Mouse (Mus musculus) hindbrain, embryonic 14.5 days (tissue): ENCODE data around the gene Gpr182. TPM values are rescaled to one million over a fixed set of nuclear protein-coding genes. Genes with fewer than 3 reads are reported as not detected.

Experiments used
- ATAC-seq: fragments of 200-750 bp; cut with Nextera tagmentation; 2 replicates; pipeline ENCODE4 v1.8.0; 2017; ENCODE audit warnings: moderate number of reproducible peaks, mild to moderate bottlenecking, moderate TSS enrichment, moderate library complexity; ENCODE audit not compliant: low FRiP score
- DNase-seq: peaks from one replicate; pipeline ENCODE4 v3.0.0-alpha.2; 2015; ENCODE audit warnings: low spot score
- H3K27ac ChIP-seq: fragments of 300-500 bp; sonication (generic); 2 replicates; pipeline ENCODE4 v1.5.1; 2014; ENCODE audit warnings: mild to moderate bottlenecking, moderate library complexity
- H3K27me3 ChIP-seq: fragments of 300-500 bp; sonication (generic); 2 replicates; pipeline ENCODE4 v1.6.1; 2014; ENCODE audit warnings: mild to moderate bottlenecking, low read length, mixed read lengths; ENCODE audit not compliant: control insufficient read depth, insufficient read depth
- H3K36me3 ChIP-seq: fragments of 300-500 bp; sonication (generic); replicated peaks from 2 replicates; pipeline ENCODE4 v1.6.1; 2014; ENCODE audit not compliant: control insufficient read depth, insufficient read depth
- H3K4me1 ChIP-seq: fragments of 300-500 bp; sonication (generic); replicated peaks from 2 replicates; pipeline ENCODE4 v1.6.1; 2014; ENCODE audit warnings: antibody characterized with exemption, low read length, mixed read lengths; ENCODE audit not compliant: control insufficient read depth, insufficient read depth
- H3K4me2 ChIP-seq: fragments of 300-500 bp; sonication (generic); replicated peaks from 2 replicates; pipeline ENCODE4 v1.6.1; 2014; ENCODE audit warnings: mild to moderate bottlenecking, moderate library complexity
- H3K4me3 ChIP-seq: fragments of 300-500 bp; sonication (generic); replicated peaks from 2 replicates; pipeline ENCODE4 v1.5.1; 2014; ENCODE audit warnings: mild to moderate bottlenecking, low read length
- H3K9ac ChIP-seq: fragments of 300-500 bp; sonication (generic); 2 replicates; pipeline ENCODE4 v1.6.1; 2014
- H3K9me3 ChIP-seq: fragments of 300-500 bp; sonication (generic); 2 replicates; pipeline ENCODE4 v1.6.1; 2016; ENCODE audit warnings: low read length; ENCODE audit not compliant: control insufficient read depth
- WGBS: fragments of 180-500 bp; shearing (Covaris S2); extraction: QIAGEN DNeasy Blood & Tissue Kit; methylation state at CpG from one replicate; pipeline ENCODE4 v1.1.7; 2014; 5-methylcytosine and 5-hydroxymethylcytosine counted together
- polyA plus RNA-seq: library from polyadenylated mRNA; unstranded; fragments of >200 nt; fragmentation: Nextera tagmentation; extraction: Ambion mirVana; gene quantifications from 2 replicates; pipeline ENCODE4 v1.2.1, GENCODE M21; 2014

The Gpr182 gene
- polyA plus RNA-seq, 1 experiment from 2014 or later: 0.70 TPM

DNA sequence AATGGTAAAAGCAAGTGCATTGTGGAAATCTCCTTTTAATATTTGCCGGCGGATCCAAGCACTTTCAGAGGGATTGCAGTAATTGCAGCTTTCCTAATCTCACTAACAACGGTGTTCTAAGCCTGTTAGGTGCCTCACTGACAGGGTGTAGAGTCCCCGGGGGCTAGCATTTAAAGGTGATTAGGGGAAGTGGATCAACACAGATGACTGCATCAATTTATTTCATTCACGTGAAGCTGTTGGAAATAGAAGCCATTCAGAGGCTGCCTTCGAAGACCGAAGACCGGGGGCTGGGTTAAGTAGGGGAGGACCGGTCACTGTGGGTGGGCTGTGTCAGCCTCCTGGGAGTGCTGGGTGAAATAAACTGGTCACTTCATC lies 20.6 kb downstream of the Gpr182 start:
- H3K4me2 ChIP-seq: no peak overlapping the region
- ATAC-seq: no peak

DNA sequence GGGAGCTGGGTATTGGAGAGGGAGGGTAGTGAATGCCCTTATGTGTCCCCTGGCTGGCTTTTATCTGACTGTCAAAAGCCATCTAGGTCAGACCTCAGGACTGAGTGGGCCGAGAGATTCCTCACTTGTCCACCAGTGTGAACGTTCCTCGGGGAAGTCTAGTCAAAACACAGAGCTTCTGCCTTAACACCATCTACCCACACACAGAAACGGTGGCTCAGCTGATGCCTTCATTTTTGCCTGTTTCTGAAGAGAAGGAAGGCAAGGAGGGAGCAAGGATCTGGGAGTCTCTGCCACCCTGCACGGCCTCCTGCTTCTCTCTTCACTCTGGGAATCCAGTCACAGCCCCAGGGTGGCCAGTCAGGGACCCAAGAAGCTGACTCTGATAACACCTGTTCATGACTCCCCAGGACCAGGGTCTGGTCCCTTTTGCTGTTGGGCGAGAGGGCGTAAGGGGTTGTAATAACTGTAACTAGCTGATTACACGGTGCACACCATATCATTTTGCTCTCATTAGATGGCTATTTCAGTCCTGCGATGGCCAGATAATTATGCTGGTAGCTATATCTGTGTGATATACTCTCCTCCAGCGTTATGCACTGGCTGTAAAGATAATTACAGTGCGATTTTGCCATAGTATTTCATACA lies 21.1 kb downstream of the Gpr182 start:
- H3K9ac ChIP-seq: no peak overlapping the region
- 57% methylated on average over 11 of the region's 11 CpGs for WGBS

More for the DNA sequence above, 20.6 kb downstream of the Gpr182 start:
- Histone ChIP-seq H3K4me3 (no peak overlapping the region), H3K9ac (no peak overlapping the region), H3K36me3 (no peaks in the 10 kb centered on the region), H3K27me3 (no peaks in the 10 kb centered on the region), H3K27ac (no peak overlapping the region), H3K9me3 (no peaks in the 10 kb centered on the region), H3K4me1 (0 out of 2 replicates have a peak, but pooled peaks cover 4% of the 10 kb centered on the region)
- no peak for DNase-seq
- WGBS: 37% methylated on average over 9 of the region's 9 CpGs

DNA sequence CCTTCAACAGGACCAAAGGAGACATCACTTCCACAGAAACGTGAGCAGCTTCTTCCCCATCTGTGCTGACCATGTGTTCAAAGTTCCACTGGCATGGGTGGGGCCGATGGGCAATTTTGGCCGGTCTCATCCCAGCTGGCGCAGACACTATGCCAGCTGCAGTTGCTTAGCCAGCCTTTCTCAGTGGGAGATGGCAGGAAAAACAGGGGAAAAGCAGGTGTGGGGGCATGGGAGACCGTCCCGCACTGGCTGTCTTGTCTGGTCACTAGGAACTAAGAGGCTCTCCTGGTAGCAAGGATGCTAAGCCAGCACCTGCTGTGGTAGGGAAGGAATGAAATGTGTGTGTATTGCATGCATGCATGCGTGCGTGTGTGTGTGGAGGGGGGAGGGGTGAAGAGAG lies 23.1 kb downstream of the Gpr182 start:
- H3K9ac ChIP-seq: no peak overlapping the region
- no peak overlapping the region for H3K4me3 ChIP-seq
- H3K9me3 ChIP-seq: no peaks in the 10 kb centered on the region
- ATAC-seq (no peak; the same call in 1 of the 2 replicates), DNase-seq (no peak)
- 71% methylated on average over 8 of the region's 8 CpGs for WGBS
- no peaks in the 10 kb centered on the region for H3K36me3 ChIP-seq
- H3K27me3 ChIP-seq: no peaks in the 10 kb centered on the region
- no peak overlapping the region for H3K27ac ChIP-seq
- H3K4me2 ChIP-seq: no peak overlapping the region
- 0 out of 2 replicates have a peak, but pooled peaks cover 4% of the 10 kb centered on the region for H3K4me1 ChIP-seq

More for the DNA sequence above, 21.1 kb downstream of the Gpr182 start:
- Histone ChIP-seq H3K36me3 (no peaks in the 10 kb centered on the region), H3K27me3 (no peaks in the 10 kb centered on the region), H3K4me1 (0 out of 2 replicates have a peak, but pooled peaks cover 4% of the 10 kb centered on the region), H3K4me3 (no peak overlapping the region), H3K4me2 (no peak overlapping the region), H3K27ac (no peak overlapping the region), H3K9me3 (no peaks in the 10 kb centered on the region)
- DNase-seq (no peak), ATAC-seq (no peak)

DNA sequence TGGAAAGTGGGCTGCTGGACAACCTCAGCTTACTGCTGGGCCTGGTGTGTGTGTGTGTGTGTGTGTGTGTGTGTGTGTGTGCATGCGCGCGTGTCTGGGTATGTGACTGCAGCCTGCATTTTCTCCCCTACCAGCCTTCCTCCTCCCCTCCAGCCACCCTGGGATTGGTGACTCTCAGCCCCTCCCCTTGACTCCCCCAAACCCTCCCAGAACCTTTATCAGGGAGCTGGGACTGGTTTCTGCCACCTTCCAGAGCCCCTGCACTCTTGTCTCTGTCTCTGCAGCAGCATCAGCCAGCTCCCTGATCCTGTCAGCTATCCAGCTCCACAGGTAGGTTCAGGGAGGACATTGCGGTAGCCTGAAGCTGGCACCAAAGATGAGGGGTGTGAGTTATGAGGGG lies 26.4 kb downstream of the Gpr182 start:
- H3K9me3 ChIP-seq: no peaks in the 10 kb centered on the region
- H3K4me3 ChIP-seq: no peak overlapping the region
- no peak for ATAC-seq
- no peak overlapping the region for H3K27ac ChIP-seq
- H3K4me1 ChIP-seq: peaks cover 15% of the 10 kb centered on the region
- no peak for DNase-seq
- H3K36me3 ChIP-seq: no peaks in the 10 kb centered on the region
- no peak overlapping the region for H3K4me2 ChIP-seq
- no peak overlapping the region for H3K9ac ChIP-seq
- no peaks in the 10 kb centered on the region for H3K27me3 ChIP-seq
- 88% methylated on average over 4 of the region's 4 CpGs for WGBS

DNA sequence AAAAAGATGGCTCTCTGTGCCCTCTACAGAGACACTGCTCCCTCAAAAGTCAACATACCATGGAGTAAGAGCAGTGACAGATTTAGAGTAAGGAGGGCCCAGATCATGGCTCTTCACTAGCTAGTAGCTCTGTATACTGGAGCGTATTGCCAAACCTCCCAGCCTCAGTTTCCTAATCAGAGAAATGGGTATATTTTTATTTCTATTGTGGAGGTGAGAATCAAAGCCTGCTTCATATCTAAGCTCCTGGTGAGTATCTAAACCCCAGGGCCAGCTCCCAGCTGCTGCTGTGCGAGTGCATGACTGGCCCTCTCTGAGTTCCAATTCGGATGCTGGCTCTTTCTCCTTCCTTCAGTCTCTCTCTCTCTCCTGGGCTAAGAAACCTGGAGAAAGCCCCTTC lies 27.4 kb downstream of the Gpr182 start, which contains the start of gene Tac2:
Gene Tac2 (plus strand): TSS at position 301 of the 400 bp plus-strand sequence.
- Histone ChIP-seq H3K9ac (no peak within 1 kb of the TSS), H3K27me3 (no peaks in the 10 kb centered on the region), H3K9me3 (no peaks in the 10 kb centered on the region), H3K4me3 (no peak within 1 kb of the TSS), H3K27ac (no peak within 1 kb of the TSS), H3K4me2 (no peak within 1 kb of the TSS), H3K36me3 (no peaks in the 10 kb centered on the region), H3K4me1 (peaks cover 15% of the 10 kb centered on the region)
- 81% methylated on average over 3 of the region's 3 CpGs for WGBS
- no peak for ATAC-seq
- no peak for DNase-seq

DNA sequence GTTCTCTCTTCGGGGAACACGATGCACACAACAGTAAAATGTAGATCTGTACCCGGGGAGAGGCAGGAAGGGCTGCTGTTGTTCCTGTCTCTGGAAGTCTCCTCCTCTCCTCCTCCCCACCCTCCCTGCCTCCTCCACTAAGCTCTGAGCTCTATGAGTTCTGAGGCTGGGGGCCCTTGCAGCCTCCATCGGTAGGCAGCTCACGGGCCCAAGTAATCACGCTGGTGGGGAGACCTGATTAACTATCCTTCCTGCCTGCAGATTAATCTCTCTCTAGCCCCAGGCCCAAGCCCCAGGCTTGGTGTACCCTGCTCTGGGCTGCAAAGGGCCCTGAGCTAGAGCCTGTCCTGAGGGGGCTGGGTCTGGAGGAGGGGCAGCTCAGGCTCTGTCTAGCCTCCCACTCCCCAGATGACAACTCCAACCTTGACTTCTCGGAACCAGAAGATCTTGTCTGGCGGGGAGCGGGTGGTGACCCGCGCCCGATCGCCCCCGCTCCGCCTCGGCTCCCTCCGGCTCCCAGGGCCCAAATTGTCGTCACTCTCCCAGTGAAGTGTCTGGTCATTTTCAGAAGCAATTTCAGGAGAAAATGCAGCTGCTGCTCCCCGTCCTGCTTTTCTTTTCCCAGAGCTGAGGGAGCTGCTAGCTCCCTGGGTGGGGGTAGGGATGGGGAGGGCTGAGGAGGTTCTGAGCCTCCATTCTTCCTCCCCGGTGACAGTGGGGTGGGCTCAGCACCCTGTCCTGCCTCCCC lies 29.7 kb downstream of the Gpr182 start:
- Histone ChIP-seq H3K9me3 (no peaks in the 10 kb centered on the region), H3K4me2 (peak overlapping the region; percentile 38), H3K4me3 (no peak overlapping the region), H3K36me3 (no peaks in the 10 kb centered on the region), H3K27ac (no peak overlapping the region), H3K9ac (peak overlapping the region; percentile 12; the same call in 1 of the 2 replicates), H3K27me3 (no peaks in the 10 kb centered on the region), H3K4me1 (peaks cover 15% of the 10 kb centered on the region)
- DNase-seq (no peak), ATAC-seq (peak; percentile 56; the same call in 1 of the 2 replicates)
- 19% methylated on average over 20 of the region's 20 CpGs for WGBS

DNA sequence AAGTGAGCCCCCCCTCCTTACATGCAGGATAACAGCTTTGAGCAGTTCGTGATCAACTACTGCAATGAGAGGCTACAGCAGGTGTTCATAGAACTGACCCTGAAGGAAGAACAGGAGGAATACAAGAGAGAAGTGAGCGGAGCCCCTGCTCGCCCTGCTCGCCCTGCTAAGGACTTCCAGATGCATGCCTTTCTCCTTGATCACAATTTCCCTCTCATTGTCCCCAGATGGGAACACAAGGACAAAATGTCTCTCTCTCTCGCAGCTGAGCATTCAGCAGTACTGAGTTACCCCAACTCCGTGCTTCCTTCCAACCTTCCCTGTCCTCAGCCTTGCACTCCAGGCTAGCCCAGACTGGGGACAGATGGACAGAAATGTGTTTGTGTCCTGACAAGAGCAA lies 38.8 kb downstream of the Gpr182 start:
- Histone ChIP-seq H3K4me2 (no peak overlapping the region), H3K27ac (no peak overlapping the region), H3K4me3 (no peak overlapping the region), H3K9ac (no peak overlapping the region), H3K9me3 (no peaks in the 10 kb centered on the region), H3K36me3 (no peaks in the 10 kb centered on the region), H3K27me3 (no peaks in the 10 kb centered on the region), H3K4me1 (no peaks in the 10 kb centered on the region)
- no peak for DNase-seq
- WGBS: 76% methylated on average over 6 of the region's 6 CpGs
- ATAC-seq: no peak

DNA sequence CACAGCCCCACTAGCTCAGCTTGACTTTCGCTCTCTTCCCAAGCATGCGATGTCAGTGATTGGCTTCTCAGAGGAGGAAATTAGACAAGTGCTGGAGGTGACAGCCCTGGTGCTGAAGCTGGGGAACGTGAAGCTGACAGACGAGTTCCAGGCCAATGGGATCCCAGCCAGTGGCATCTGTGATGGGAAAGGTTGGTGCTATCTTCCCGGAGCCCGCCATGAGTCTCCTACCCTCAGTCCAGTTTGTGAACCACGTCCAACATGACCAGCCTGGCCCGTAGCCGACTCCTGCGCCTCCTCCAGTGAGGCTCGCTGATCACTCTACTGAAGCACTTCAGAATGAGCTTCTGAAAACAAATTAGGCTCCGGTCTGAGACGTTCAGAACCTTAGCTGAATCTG lies 41.2 kb downstream of the Gpr182 start:
- H3K27ac ChIP-seq: no peak overlapping the region
- DNase-seq (no peak), ATAC-seq (no peak)
- WGBS: 88% methylated on average over 13 of the region's 13 CpGs
- H3K9ac ChIP-seq: no peak overlapping the region
- no peaks in the 10 kb centered on the region for H3K4me1 ChIP-seq
- no peaks in the 10 kb centered on the region for H3K9me3 ChIP-seq
- no peak overlapping the region for H3K4me2 ChIP-seq
- H3K36me3 ChIP-seq: no peaks in the 10 kb centered on the region
- no peak overlapping the region for H3K4me3 ChIP-seq
- H3K27me3 ChIP-seq: no peaks in the 10 kb centered on the region

DNA sequence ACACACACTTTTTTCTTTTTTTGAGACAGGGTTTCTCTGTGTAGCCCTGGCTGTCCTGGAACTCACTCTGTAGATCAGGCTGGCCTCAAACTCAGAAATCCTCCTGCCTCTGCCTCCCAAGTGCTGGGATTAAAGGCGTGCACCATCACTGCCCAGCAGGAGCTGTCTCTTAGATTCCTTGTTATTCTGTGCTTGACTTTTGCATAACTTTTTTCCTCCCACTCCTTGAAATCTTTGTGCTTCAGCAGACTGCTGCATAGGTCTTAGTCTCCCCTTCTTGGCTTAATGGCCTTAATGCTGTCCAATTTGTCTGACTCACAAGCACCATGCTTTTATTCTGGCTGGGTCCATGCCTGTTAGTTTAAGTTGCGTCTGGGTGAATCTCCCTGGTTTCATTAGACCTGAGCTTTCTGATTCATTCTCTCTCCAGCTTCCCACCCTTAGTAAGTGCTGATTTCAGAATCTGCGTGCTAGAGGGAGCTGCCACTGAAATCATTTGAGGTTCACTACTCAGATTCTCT lies 42.6 kb downstream of the Gpr182 start:
- H3K4me3 ChIP-seq: no peak overlapping the region
- no peaks in the 10 kb centered on the region for H3K36me3 ChIP-seq
- 87% methylated on average over 3 of the region's 3 CpGs for WGBS
- no peak overlapping the region for H3K4me2 ChIP-seq
- no peaks in the 10 kb centered on the region for H3K27me3 ChIP-seq
- DNase-seq (no peak), ATAC-seq (no peak)
- H3K4me1 ChIP-seq: no peaks in the 10 kb centered on the region
- H3K9ac ChIP-seq: no peak overlapping the region
- no peaks in the 10 kb centered on the region for H3K9me3 ChIP-seq
- no peak overlapping the region for H3K27ac ChIP-seq
